Mouse (Mus musculus): ENCODE results near the gene Zbtb18. TPM values are rescaled to one million over a fixed set of nuclear protein-coding genes. Genes with fewer than 3 reads are reported as not detected.

Gene Zbtb18
- total and polyA plus RNA-seq, 3 experiments, result 8.4 to 16.9 (median 10.0) TPM

- Histone ChIP-seq H3K9ac (ENCODE audit: insufficient read depth, low read depth) (no peak overlapping the region), H3K9me3 (replicated peaks; ENCODE audit: low read length) (no peaks in the 10 kb centered on the region), H3K27me3 (replicated peaks) (peaks cover 4% of the 10 kb centered on the region), H3K27ac (ENCODE audit: insufficient read depth, low read depth) (no peak overlapping the region), H3K4me2 (ENCODE audit: insufficient read depth, low read depth, poor library complexity, severe bottlenecking) (no peak overlapping the region), H3K79me2 (replicated peaks; ENCODE audit: control insufficient read depth, extremely low read depth, insufficient read depth, poor library complexity, severe bottlenecking) (no peaks in the 10 kb centered on the region), H3K4me1 (ENCODE audit: control insufficient read depth in 1 of 2, insufficient read depth in 2 of 2) (peaks cover 5 to 24% of the 10 kb centered on the region in 2 experiments), H3K4me3 (replicated peaks in 1 of 3; ENCODE audit: low read depth in 2 of 3, low read length in 2 of 3, poor library complexity in 1 of 3) (no peak overlapping the region), H3K36me3 (replicated peaks in 1 of 2; ENCODE audit: control insufficient read depth in 1 of 2, insufficient read depth in 1 of 2, low read length in 1 of 2) (no peaks in the 10 kb centered on the region)
- dilution Hi-C loops (cut with MboI; ENCODE audit: extremely low pct_ligation_motif_present, extremely low pct_unique_long_range_greater_than_20kb, low sequenced_read_pairs), result no loop called here
- TF ChIP-seq JUN (IDR thresholded peaks at IDR 0.05; ENCODE audit: insufficient read depth, low read depth, low read length) (no peak), SMC3 (IDR thresholded peaks at IDR 0.05; ENCODE audit: low read depth, low read length) (no peak), CHD2 (IDR thresholded peaks at IDR 0.05; ENCODE audit: low read length) (no peak), ZKSCAN1 (IDR thresholded peaks at IDR 0.05; ENCODE audit: borderline replicate concordance, low read depth, low read length) (no peak), POLR2A (IDR thresholded peaks at IDR 0.05; ENCODE audit: low read depth, low read length) (no peak)
- no peak for DNase-seq (ENCODE audit: extremely low read depth)
- in situ Hi-C loops (cut with MboI; ENCODE audit: low pct_ligation_motif_present, low pct_unique_long_range_greater_than_20kb, low sequenced_read_pairs), result no loop called here
Measured at GRCm38 (mm10) chr1:177490808-177491207, 48.7 kb downstream of the Zbtb18 start.

GRCm38 (mm10) chr1:177491280-177491679 is 49.1 kb downstream of the Zbtb18 start:
- no peak overlapping the region for H3K9ac ChIP-seq (ENCODE audit: insufficient read depth, low read depth)
- H3K9me3 ChIP-seq (replicated peaks; ENCODE audit: low read length), result no peaks in the 10 kb centered on the region
- H3K79me2 ChIP-seq (replicated peaks; ENCODE audit: control insufficient read depth, extremely low read depth, insufficient read depth, poor library complexity, severe bottlenecking), result no peaks in the 10 kb centered on the region
- DNase-seq (ENCODE audit: extremely low read depth), result no peak
- H3K36me3 ChIP-seq (replicated peaks in 1 of 2; ENCODE audit: control insufficient read depth in 1 of 2, insufficient read depth in 1 of 2, low read length in 1 of 2), result no peaks in the 10 kb centered on the region
- no peak overlapping the region for H3K27ac ChIP-seq (ENCODE audit: insufficient read depth, low read depth)
- dilution Hi-C loops (cut with MboI; ENCODE audit: extremely low pct_ligation_motif_present, extremely low pct_unique_long_range_greater_than_20kb, low sequenced_read_pairs) (no loop called here), in situ Hi-C loops (cut with MboI; ENCODE audit: low pct_ligation_motif_present, low pct_unique_long_range_greater_than_20kb, low sequenced_read_pairs) (no loop called here)
- TF ChIP-seq HCFC1 (IDR thresholded peaks at IDR 0.05; ENCODE audit: low read depth, low read length) (no peak), MAFK (IDR thresholded peaks at IDR 0.05; ENCODE audit: insufficient replicate concordance, low read length) (no peak), USF2 (conservative IDR thresholded peaks at IDR 0.05; ENCODE audit: low read depth, low read length) (no peak), MAZ (IDR thresholded peaks at IDR 0.05; ENCODE audit: low read depth, low read length) (no peak), PAX5 (IDR thresholded peaks at IDR 0.05; ENCODE audit: low read length) (no peak), RCOR1 (conservative IDR thresholded peaks at IDR 0.05; ENCODE audit: low read depth, low read length) (no peak), ZNF384 (IDR thresholded peaks at IDR 0.05; ENCODE audit: low read depth, low read length) (no peak), NELFE (IDR thresholded peaks at IDR 0.05; ENCODE audit: low read depth, low read length) (no peak), CHD1 (IDR thresholded peaks at IDR 0.05; ENCODE audit: low read depth, low read length) (no peak), CHD2 (IDR thresholded peaks at IDR 0.05; ENCODE audit: low read length) (no peak), ZMIZ1 (IDR thresholded peaks at IDR 0.05; ENCODE audit: low read depth, low read length) (no peak), JUN (IDR thresholded peaks at IDR 0.05; ENCODE audit: insufficient read depth, low read depth, low read length) (no peak), SIN3A (IDR thresholded peaks at IDR 0.05; ENCODE audit: low read length) (no peak), MXI1 (IDR thresholded peaks at IDR 0.05; ENCODE audit: low read depth, low read length) (no peak), GABPA (IDR thresholded peaks at IDR 0.05; ENCODE audit: insufficient replicate concordance, low read depth, low read length) (no peak), POLR2AphosphoS2 (IDR thresholded peaks at IDR 0.05; ENCODE audit: low read depth, low read length) (no peak)
- H3K4me2 ChIP-seq (ENCODE audit: insufficient read depth, low read depth, poor library complexity, severe bottlenecking), result no peak overlapping the region
- H3K27me3 ChIP-seq (replicated peaks), result peaks cover 4% of the 10 kb centered on the region
- H3K4me3 ChIP-seq (replicated peaks in 1 of 3; ENCODE audit: low read depth in 2 of 3, low read length in 2 of 3, poor library complexity in 1 of 3), result no peak overlapping the region
- H3K4me1 ChIP-seq (ENCODE audit: control insufficient read depth in 1 of 2, insufficient read depth in 2 of 2), result peaks cover 5 to 24% of the 10 kb centered on the region in 2 experiments
